In genomic region chr4:64640056-64640455, GRCm38 (mm10) we compare ENCODE assay signal across 17 mouse cellular contexts.
DNase-seq lines count a peak whose midpoint lies in the region; ATAC-seq lines count a peak whose summit lies in the region.
"Had no signal": no experiment of that assay in that cellular context is flagged by ENCODE, and none has a peak within 500 bp of the region (broad histone marks: within the 10 kb centered on the region; RNA-seq: fewer than 3 reads in every experiment).

No protein-coding gene starts in this region.

- no peak for ATAC-seq in CD4-positive, CD25-positive, alpha-beta regulatory T cell, adult 4 months
- ATAC-seq: activated CD4-positive, CD25-positive, alpha-beta regulatory T cell, adult 4 months; forebrain, embryonic 14.5 days; hindbrain, embryonic 16.5 days; intestine, embryonic 15.5 days had no signal

- peak; percentile 20 for DNase-seq in cerebellum, adult 11 months
- DNase-seq in cerebellum, adult 18-20 months: peak; percentile 45 to 49
- peak; percentile 64 for DNase-seq in cerebellum, adult 9-11 months
- no peak for DNase-seq in layer of hippocampus, adult 9-11 months
- DNase-seq in layer of hippocampus, postnatal 14 days (ENCODE audit: low spot score in 2 of 2): no peak
- DNase-seq: adrenal gland, adult 8-10 months; adrenal gland, postnatal 25 days; gastrocnemius, postnatal 25 days; heart, adult 18-20 months; heart, postnatal 10 days; heart, postnatal 36 days; kidney, adult 11 months had no signal

Comparison
In these comparisons a context has a peak if more than half of its experiments do, and no peak if none do; other contexts are left out.
1. DNase-seq: peak in cerebellum, adult 11 months (single experiment), cerebellum, adult 18-20 months (2 of 2) and cerebellum, adult 9-11 months (single experiment); none in layer of hippocampus, adult 9-11 months (single experiment) and layer of hippocampus, postnatal 14 days (0 of 2).